Mouse (Mus musculus): ENCODE results near the gene Gtpbp3. TPM values are rescaled to one million over a fixed set of nuclear protein-coding genes. Genes with fewer than 3 reads are reported as not detected.

Gtpbp3 gene
- total RNA-seq (2012; rRNA removed) (45.5 and 49.4 TPM in 2 replicates), polyA plus RNA-seq (2012; ENCODE audit: insufficient read depth in 1 of 2, insufficient read length in 2 of 2, low read depth in 1 of 2, low replicate concordance in 2 of 2, missing spikeins in 1 of 2) (10 to 100 TPM in 1 of 2 experiments, not detected in 1; 50.1 TPM)

GRCm38 (mm10) chr8:71487691-71488445, at the start of gene Gtpbp3:
Gtpbp3 (plus strand) TSS chr8:71488103.
- Histone ChIP-seq H3K9ac (ENCODE audit: control insufficient read depth, low read depth, low read length, poor library complexity, severe bottlenecking) (peak within 1 kb of the TSS; percentile 80), H3K4me1 (ENCODE audit: control insufficient read depth in 1 of 2, insufficient read depth in 2 of 2, low read length in 2 of 2) (peaks cover 0 to 6% of the 10 kb centered on the region in 2 experiments; a peak in 2 of 4 replicates), H3K27ac (ENCODE audit: control insufficient read depth, low read depth, low read length) (peak within 1 kb of the TSS; percentile 74), H3K9me3 (replicated peaks; ENCODE audit: insufficient read depth, low read length) (no peaks in the 10 kb centered on the region), H3K27me3 (ENCODE audit: control insufficient read depth in 1 of 2, insufficient read depth in 2 of 2, low read length in 2 of 2) (no peaks in the 10 kb centered on the region), H3K36me3 (ENCODE audit: control insufficient read depth in 1 of 2, insufficient read depth in 2 of 2, low read length in 2 of 2) (no peaks in the 10 kb centered on the region; a peak in 1 of 4 replicates), H3K79me2 (ENCODE audit: control insufficient read depth, insufficient read depth, low read length, poor library complexity) (peaks cover 15% of the 10 kb centered on the region), H3K4me3 (ENCODE audit: control insufficient read depth in 1 of 2, insufficient read depth in 1 of 2, low read depth in 2 of 2, low read length in 2 of 2) (peak within 1 kb of the TSS; percentile 75 to 87)
- peak; percentile 90 for DNase-seq (ENCODE audit: low read depth, low spot score)
- TF ChIP-seq ZC3H11A (IDR thresholded peaks at IDR 0.05; ENCODE audit: low read depth, low read length) (no peak), UBTF (IDR thresholded peaks at IDR 0.05; ENCODE audit: borderline replicate concordance, insufficient read depth, low read depth, low read length) (no peak), TCF12 (IDR thresholded peaks at IDR 0.05; ENCODE audit: low read depth, low read length) (no peak), BHLHE40 (IDR thresholded peaks at IDR 0.05; ENCODE audit: borderline replicate concordance, low read depth, low read length) (no peak), HCFC1 (IDR thresholded peaks at IDR 0.05; ENCODE audit: low read depth, low read length) (peak; percentile 69; the same call in 1 of the 2 replicates), GATA1 (IDR thresholded peaks at IDR 0.05; ENCODE audit: low read depth, low read length) (no peak), USF1 (IDR thresholded peaks at IDR 0.05; ENCODE audit: low read depth, low read length) (no peak), E2F4 (IDR thresholded peaks at IDR 0.05; ENCODE audit: borderline replicate concordance, low read depth, low read length) (no peak), CTCF (IDR thresholded peaks at IDR 0.05 in 2 of 3, conservative IDR thresholded peaks at IDR 0.05 in 1 of 3; ENCODE audit: control insufficient read depth in 1 of 3, insufficient read depth in 1 of 3, low read depth in 2 of 3, low read length in 3 of 3, poor library complexity in 1 of 3, severe bottlenecking in 1 of 3) (no peak), MAZ (IDR thresholded peaks at IDR 0.05; ENCODE audit: low read depth, low read length) (peak; percentile 96), ZKSCAN1 (IDR thresholded peaks at IDR 0.05; ENCODE audit: low read depth, low read length) (no peak), TAL1 (IDR thresholded peaks at IDR 0.05; ENCODE audit: low read length) (no peak), MXI1 (IDR thresholded peaks at IDR 0.05; ENCODE audit: low read depth, low read length) (peak; percentile 54; the same call in 1 of the 2 replicates), ETS1 (IDR thresholded peaks at IDR 0.05; ENCODE audit: low read depth, low read length) (no peak), CHD1 (IDR thresholded peaks at IDR 0.05; ENCODE audit: low read depth, low read length) (no peak), MYB (IDR thresholded peaks at IDR 0.05; ENCODE audit: low read depth, low read length) (no peak), KAT2A (conservative IDR thresholded peaks at IDR 0.05; ENCODE audit: low read depth, low read length) (no peak), SMC3 (IDR thresholded peaks at IDR 0.05; ENCODE audit: low read depth, low read length) (no peak), MAFK (IDR thresholded peaks at IDR 0.05; ENCODE audit: borderline replicate concordance, low read depth, low read length) (no peak), RAD21 (IDR thresholded peaks at IDR 0.05; ENCODE audit: low read depth, low read length) (no peak), NELFE (IDR thresholded peaks at IDR 0.05; ENCODE audit: low read depth, low read length) (peak; percentile 45; the same call in 1 of the 2 replicates), USF2 (IDR thresholded peaks at IDR 0.05; ENCODE audit: borderline replicate concordance in 1 of 2, insufficient read depth in 1 of 2, low read depth in 1 of 2, low read length in 2 of 2) (no peak), POLR2A (IDR thresholded peaks at IDR 0.05; ENCODE audit: control insufficient read depth in 1 of 2, insufficient read depth in 1 of 2, low read depth in 1 of 2, low read length in 2 of 2, poor library complexity in 1 of 2) (peak; percentile 54 to 56; a peak in 2 of 4 replicates), MAX (IDR thresholded peaks at IDR 0.05; ENCODE audit: low read length) (no peak), ZNF384 (IDR thresholded peaks at IDR 0.05; ENCODE audit: low read depth, low read length) (no peak), GABPA (IDR thresholded peaks at IDR 0.05; ENCODE audit: low read depth, low read length) (no peak), ELF1 (IDR thresholded peaks at IDR 0.05; ENCODE audit: low read depth, low read length) (0 out of 2 replicates have a peak, but pooled peaks have one; percentile 10), EP300 (IDR thresholded peaks at IDR 0.05; ENCODE audit: low read depth in 1 of 2, low read length in 2 of 2) (no peak), MEF2A (IDR thresholded peaks at IDR 0.05; ENCODE audit: extremely low read depth, insufficient replicate concordance, low read depth, low read length, poor library complexity, severe bottlenecking) (no peak), SIN3A (IDR thresholded peaks at IDR 0.05; ENCODE audit: low read length) (peak; percentile 93), TBP (IDR thresholded peaks at IDR 0.05; ENCODE audit: low read depth, low read length) (0 out of 2 replicates have a peak, but pooled peaks have one; percentile 24), MYC (IDR thresholded peaks at IDR 0.05; ENCODE audit: low read depth, low read length) (no peak), RCOR1 (IDR thresholded peaks at IDR 0.05; ENCODE audit: low read depth, low read length) (no peak), CHD2 (IDR thresholded peaks at IDR 0.05; ENCODE audit: low read length) (no peak), POLR2AphosphoS2 (IDR thresholded peaks at IDR 0.05; ENCODE audit: low read length) (no peak)

All from MEL (cell line).